ENCODE assay signal across 8 mouse cellular contexts in genomic region chr10:84477613-84478076, GRCm38 (mm10). TPM values are rescaled to one million over a fixed set of nuclear protein-coding genes. Genes with fewer than 3 reads are reported as not detected.
A peak's percentile ranks its signal among the peaks of the same experiment; 100 is the strongest.
DNase-seq lines count a peak whose midpoint lies in the region; ATAC-seq and TF ChIP-seq lines count a peak whose summit lies in the region.
"Had no signal": no experiment of that assay in that cellular context is flagged by ENCODE, and none has a peak within 500 bp of the region (broad histone marks: within the 10 kb centered on the region; RNA-seq: fewer than 3 reads in every experiment).

No protein-coding gene starts in this region.

- H3K27ac ChIP-seq in lung, embryonic 15.5 days: no peak overlapping the region
- H3K27ac ChIP-seq in embryonic facial prominence, embryonic 13.5 days: no peak overlapping the region
- H3K27ac ChIP-seq in liver, adult 2 months (replicated peaks; ENCODE audit: insufficient read depth, low read depth, low read length): no peak overlapping the region
- H3K27ac ChIP-seq in stomach, embryonic 15.5 days: no peak overlapping the region

- TF ChIP-seq POLR2A in liver, adult 2 months (IDR thresholded peaks at IDR 0.05; ENCODE audit: extremely low read depth, insufficient read depth, low read length): no peak

- H3K9me3 ChIP-seq in lung, embryonic 15.5 days: no peaks in the 10 kb centered on the region
- no peaks in the 10 kb centered on the region for H3K9me3 ChIP-seq in embryonic facial prominence, embryonic 13.5 days
- H3K9me3 ChIP-seq in stomach, embryonic 15.5 days: no peaks in the 10 kb centered on the region

- no peak overlapping the region for H3K4me3 ChIP-seq in lung, embryonic 15.5 days
- H3K4me3 ChIP-seq in embryonic facial prominence, embryonic 13.5 days: no peak overlapping the region
- no peak overlapping the region for H3K4me3 ChIP-seq in liver, adult 2 months (ENCODE audit: insufficient read depth, low read depth, low read length)
- no peak overlapping the region for H3K4me3 ChIP-seq in stomach, embryonic 15.5 days (replicated peaks)
- H3K4me3 ChIP-seq: erythroblast, embryonic 14.5 days had no signal

- H3K4me2 ChIP-seq in lung, embryonic 15.5 days: no peak overlapping the region
- H3K4me2 ChIP-seq in embryonic facial prominence, embryonic 13.5 days: no peak overlapping the region
- no peak overlapping the region for H3K4me2 ChIP-seq in stomach, embryonic 15.5 days

- ATAC-seq in lung, embryonic 15.5 days (ENCODE audit: borderline replicate concordance, extremely low read depth, low FRiP score, low TSS enrichment): peak; percentile 76
- peak; percentile 54; the same call in 1 of the 2 replicates for ATAC-seq in embryonic facial prominence, embryonic 13.5 days (ENCODE audit: insufficient number of reproducible peaks, insufficient read depth, low FRiP score, low TSS enrichment, low read depth)
- ATAC-seq in stomach, embryonic 15.5 days (ENCODE audit: insufficient read depth, low FRiP score, low read depth): 0 out of 2 replicates have a peak, but pooled peaks have one; percentile 50
- ATAC-seq in CD4-positive, CD25-positive, alpha-beta regulatory T cell, adult 4 months: no peak

- no peaks in the 10 kb centered on the region for H3K27me3 ChIP-seq in lung, embryonic 15.5 days
- H3K27me3 ChIP-seq in embryonic facial prominence, embryonic 13.5 days: no peaks in the 10 kb centered on the region
- H3K27me3 ChIP-seq in liver, adult 2 months (ENCODE audit: control insufficient read depth, insufficient read depth, low read length): no peaks in the 10 kb centered on the region; the same call in 1 of the 2 replicates
- H3K27me3 ChIP-seq in stomach, embryonic 15.5 days (replicated peaks): no peaks in the 10 kb centered on the region

- no peaks in the 10 kb centered on the region for H3K36me3 ChIP-seq in lung, embryonic 15.5 days
- no peaks in the 10 kb centered on the region for H3K36me3 ChIP-seq in embryonic facial prominence, embryonic 13.5 days
- no peaks in the 10 kb centered on the region for H3K36me3 ChIP-seq in liver, adult 2 months (ENCODE audit: control insufficient read depth, insufficient read depth, low read length)
- no peaks in the 10 kb centered on the region for H3K36me3 ChIP-seq in stomach, embryonic 15.5 days

- no peaks in the 10 kb centered on the region for H3K79me2 ChIP-seq in liver, adult 2 months (ENCODE audit: control insufficient read depth, insufficient read depth, low read length)

- 22% methylated on average over 3 of the region's 3 CpGs for WGBS in lung, embryonic 15.5 days
- WGBS in embryonic facial prominence, embryonic 13.5 days: 17% methylated on average over 3 of the region's 3 CpGs
- WGBS in liver, adult 2 months: 26% methylated on average over 3 of the region's 3 CpGs
- WGBS in stomach, embryonic 15.5 days: 21% methylated on average over 3 of the region's 3 CpGs

- TF ChIP-seq CTCF in liver, adult 2 months (IDR thresholded peaks at IDR 0.05; ENCODE audit: low read depth, low read length): no peak

- no peak for DNase-seq in lung, postnatal 36 days
- peak; percentile 31 for DNase-seq in liver, adult 2 months (ENCODE audit: extremely low read depth, low read depth, low spot score)
- no peak for DNase-seq in cerebellum, postnatal 4 days (ENCODE audit: low spot score in 2 of 2)

- H3K9ac ChIP-seq in lung, embryonic 15.5 days: no peak overlapping the region
- no peak overlapping the region for H3K9ac ChIP-seq in embryonic facial prominence, embryonic 13.5 days
- H3K9ac ChIP-seq in liver, adult 2 months (ENCODE audit: low read depth, low read length): no peak overlapping the region
- no peak overlapping the region for H3K9ac ChIP-seq in stomach, embryonic 15.5 days

- peaks cover 14% of the 10 kb centered on the region for H3K4me1 ChIP-seq in lung, embryonic 15.5 days
- peaks cover 13% of the 10 kb centered on the region for H3K4me1 ChIP-seq in embryonic facial prominence, embryonic 13.5 days
- H3K4me1 ChIP-seq in liver, adult 2 months (ENCODE audit: control insufficient read depth, insufficient read depth, low read length): peaks cover 15% of the 10 kb centered on the region
- H3K4me1 ChIP-seq in stomach, embryonic 15.5 days: peaks cover 10% of the 10 kb centered on the region

RNA-seq across cellular contexts. Expression of gene Nuak1, which starts 37.2 kb away (rescaled TPM):
- 2.0 and 2.6 TPM in 2 replicates for polyA plus RNA-seq in lung, embryonic 15.5 days (2015; fragmentation: Nextera tagmentation; extraction: Ambion mirVana)
- 2.9 and 3.0 TPM in 2 replicates for polyA plus RNA-seq in embryonic facial prominence, embryonic 13.5 days (2015; fragmentation: Nextera tagmentation; extraction: Ambion mirVana)
- total RNA-seq in liver, adult 2 months (2014; rRNA removed): 0.65 and 0.87 TPM in 2 replicates
- polyA plus RNA-seq in liver, adult 2 months (2012; rRNA removed): 1.4 and 2.8 TPM in 2 replicates
- 1.0 and 1.2 TPM in 2 replicates for polyA plus RNA-seq in stomach, embryonic 15.5 days (2015; fragmentation: Nextera tagmentation; extraction: Ambion mirVana)
- not detected for polyA plus RNA-seq in CD4-positive, CD25-positive, alpha-beta regulatory T cell, adult 4 months (2017; shearing (Covaris generic))

RNA-seq across cellular contexts. Expression of gene Ckap4, which starts 56.2 kb away (rescaled TPM):
- 141 and 144 TPM in 2 replicates for polyA plus RNA-seq in lung, embryonic 15.5 days (2015; fragmentation: Nextera tagmentation; extraction: Ambion mirVana)
- 96.5 and 96.8 TPM in 2 replicates for polyA plus RNA-seq in embryonic facial prominence, embryonic 13.5 days (2015; fragmentation: Nextera tagmentation; extraction: Ambion mirVana)
- total RNA-seq in liver, adult 2 months (2014; rRNA removed): 0.83 and 1.5 TPM in 2 replicates
- 1.5 TPM in 2 replicates for polyA plus RNA-seq in liver, adult 2 months (2012; rRNA removed)
- polyA plus RNA-seq in stomach, embryonic 15.5 days (2015; fragmentation: Nextera tagmentation; extraction: Ambion mirVana): 81.8 and 89.3 TPM in 2 replicates
- under 1 TPM; 0.20 to 0.23 TPM for polyA plus RNA-seq in CD4-positive, CD25-positive, alpha-beta regulatory T cell, adult 4 months (2017; shearing (Covaris generic))

Comparison
In these comparisons a context has a peak if more than half of its experiments do, and no peak if none do; other contexts are left out.
1. RNA of gene Ckap4, which starts 56.2 kb away (polyA plus RNA-seq): 141 to 144 TPM in lung, embryonic 15.5 days, 96.5 to 96.8 TPM in embryonic facial prominence, embryonic 13.5 days and 81.8 to 89.3 TPM in stomach, embryonic 15.5 days; 1.5 TPM in liver, adult 2 months and 0.20 to 0.23 TPM in CD4-positive, CD25-positive, alpha-beta regulatory T cell, adult 4 months; every median in the first group is over 10 times any median in the second.